Mouse (Mus musculus): ENCODE results near the gene Ntf3.

Gene Ntf3

GRCm38 (mm10) chr6:126159279-126160066 lies 7.2 kb downstream of the Ntf3 start:
- DNase-seq (ENCODE audit: low spot score) = no peak

GRCm38 (mm10) chr6:126155928-126156327 lies 10.8 kb downstream of the Ntf3 start:
- no peak for DNase-seq (ENCODE audit: low spot score)

- no peak for DNase-seq (ENCODE audit: low spot score)
These were observed 12.2 kb downstream of the Ntf3 start for GRCm38 (mm10) chr6:126154372-126154982.

- DNase-seq (ENCODE audit: low spot score) = no peak
These were observed 13.6 kb downstream of the Ntf3 start for GRCm38 (mm10) chr6:126153154-126153553.

GRCm38 (mm10) chr6:126143659-126144058 lies 23.1 kb downstream of the Ntf3 start:
- DNase-seq (ENCODE audit: low spot score) = no peak

GRCm38 (mm10) chr6:126142741-126143140 lies 24.0 kb downstream of the Ntf3 start:
- no peak for DNase-seq (ENCODE audit: low spot score)

GRCm38 (mm10) chr6:126142021-126142554 lies 24.6 kb downstream of the Ntf3 start:
- no peak for DNase-seq (ENCODE audit: low spot score)

GRCm38 (mm10) chr6:126141472-126141871 lies 25.2 kb downstream of the Ntf3 start:
- DNase-seq (ENCODE audit: low spot score) = no peak

- no peak for DNase-seq (ENCODE audit: low spot score)
These were observed 25.7 kb downstream of the Ntf3 start for GRCm38 (mm10) chr6:126140961-126141360.

- DNase-seq (ENCODE audit: low spot score) = no peak
These were observed 26.3 kb downstream of the Ntf3 start for GRCm38 (mm10) chr6:126140416-126140815.

- DNase-seq (ENCODE audit: low spot score) = no peak
These were observed 32.4 kb downstream of the Ntf3 start for GRCm38 (mm10) chr6:126134155-126134906.

- no peak for DNase-seq (ENCODE audit: low spot score)
These were observed 38.5 kb downstream of the Ntf3 start for GRCm38 (mm10) chr6:126128238-126128637.

- no peak for DNase-seq (ENCODE audit: low spot score)
These were observed 48.5 kb downstream of the Ntf3 start for GRCm38 (mm10) chr6:126118247-126118646.

GRCm38 (mm10) chr6:126117191-126117590 lies 49.5 kb downstream of the Ntf3 start:
- no peak for DNase-seq (ENCODE audit: low spot score)

- DNase-seq (ENCODE audit: low spot score) = no peak
These were observed 51.6 kb downstream of the Ntf3 start for GRCm38 (mm10) chr6:126114934-126115633.

GRCm38 (mm10) chr6:126110892-126111835 lies 55.5 kb downstream of the Ntf3 start:
- no peak for DNase-seq (ENCODE audit: low spot score)

- DNase-seq (ENCODE audit: low spot score) = no peak
These were observed 57.5 kb downstream of the Ntf3 start for GRCm38 (mm10) chr6:126109184-126109583.

GRCm38 (mm10) chr6:126108771-126109170 lies 57.9 kb downstream of the Ntf3 start:
- no peak for DNase-seq (ENCODE audit: low spot score)

- DNase-seq (ENCODE audit: low spot score) = no peak
These were observed 59.3 kb downstream of the Ntf3 start for GRCm38 (mm10) chr6:126107398-126107797.

GRCm38 (mm10) chr6:126106798-126107173 lies 59.9 kb downstream of the Ntf3 start:
- DNase-seq (ENCODE audit: low spot score) = no peak

Measured in urinary bladder, postnatal 10 days (tissue).